Mouse (Mus musculus) neural tube, embryonic 15.5 days (tissue): ENCODE results near the gene Cct6b. TPM values are rescaled to one million over a fixed set of nuclear protein-coding genes. Genes with fewer than 3 reads are reported as not detected.

Source experiments
- ATAC-seq: fragments of 200-750 bp; cut with Nextera tagmentation; 2 replicates; pipeline ENCODE4 v1.8.0; 2017; ENCODE audit warnings: mild to moderate bottlenecking, moderate TSS enrichment, moderate library complexity; ENCODE audit not compliant: low FRiP score
- H3K27ac ChIP-seq: fragments of 300-500 bp; sonication (generic); replicated peaks from 2 replicates; pipeline ENCODE4 v1.5.1; 2015; ENCODE audit warnings: mild to moderate bottlenecking, inconsistent platforms
- H3K27me3 ChIP-seq: fragments of 300-500 bp; sonication (generic); replicated peaks from 2 replicates; pipeline ENCODE4 v1.6.1; 2015; ENCODE audit warnings: inconsistent platforms
- H3K36me3 ChIP-seq: fragments of 300-500 bp; sonication (generic); 2 replicates; pipeline ENCODE4 v1.6.1; 2015; ENCODE audit warnings: inconsistent platforms
- H3K4me1 ChIP-seq: fragments of 300-500 bp; sonication (generic); 2 replicates; pipeline ENCODE4 v1.6.1; 2015; ENCODE audit warnings: inconsistent platforms
- H3K4me2 ChIP-seq: fragments of 300-500 bp; sonication (generic); 2 replicates; pipeline ENCODE4 v1.6.1; 2015; ENCODE audit warnings: inconsistent platforms, mild to moderate bottlenecking, moderate library complexity
- H3K4me3 ChIP-seq: fragments of 300-500 bp; sonication (generic); replicated peaks from 2 replicates; pipeline ENCODE4 v1.5.1; 2015; ENCODE audit warnings: mild to moderate bottlenecking, inconsistent platforms
- H3K9ac ChIP-seq: fragments of 300-500 bp; sonication (generic); replicated peaks from 2 replicates; pipeline ENCODE4 v1.6.1; 2015; ENCODE audit warnings: mild to moderate bottlenecking, inconsistent platforms
- H3K9me3 ChIP-seq: fragments of 300-500 bp; sonication (generic); replicated peaks from 2 replicates; pipeline ENCODE4 v1.6.1; 2016; ENCODE audit warnings: inconsistent platforms
- WGBS: fragments of 180-500 bp; shearing (Covaris S2); methylation state at CpG from one replicate; pipeline ENCODE4 v1.1.7; 2015; ENCODE audit warnings: mixed read lengths; 5-methylcytosine and 5-hydroxymethylcytosine counted together
- polyA plus RNA-seq: library from polyadenylated mRNA; unstranded; fragments of >200 nt; fragmentation: Nextera tagmentation; extraction: Ambion mirVana; gene quantifications from 2 replicates; pipeline ENCODE4 v1.2.1, GENCODE M21; 2015

Gene Cct6b
- polyA plus RNA-seq: 0.24 and 0.27 TPM in 2 replicates

- H3K4me1 ChIP-seq: peaks cover 25% of the 10 kb centered on the region
- peak within 1 kb of the TSS; percentile 91 for H3K9ac ChIP-seq
- H3K4me2 ChIP-seq: peak within 1 kb of the TSS; percentile 94
- H3K27me3 ChIP-seq: peaks cover 6% of the 10 kb centered on the region; the same call in 1 of the 2 replicates
- peaks cover 4% of the 10 kb centered on the region; the same call in 1 of the 2 replicates for H3K36me3 ChIP-seq
- ATAC-seq: peak; percentile 100
- H3K9me3 ChIP-seq: no peaks in the 10 kb centered on the region
- H3K4me3 ChIP-seq: peak within 1 kb of the TSS; percentile 96
- under 1% methylated on average over 44 of the region's 44 CpGs for WGBS
- H3K27ac ChIP-seq: peak within 1 kb of the TSS; percentile 96
Measured at GRCm38 (mm10) chr11:82763742-82764437, at the start of gene Cct6b, which contains the start of gene Zfp830. TSS of gene Cct6b (minus strand) at chr11:82764321. TSS of gene Zfp830 (plus strand) at chr11:82764345.

- H3K27ac ChIP-seq: no peak overlapping the region
- no peak overlapping the region for H3K4me2 ChIP-seq
- H3K9me3 ChIP-seq: no peaks in the 10 kb centered on the region
- no peak for ATAC-seq
- WGBS: 64% methylated on average over 5 of the region's 5 CpGs
- H3K36me3 ChIP-seq: peaks cover 2% of the 10 kb centered on the region
- no peak overlapping the region for H3K4me3 ChIP-seq
- no peaks in the 10 kb centered on the region for H3K4me1 ChIP-seq
- no peak overlapping the region for H3K9ac ChIP-seq
- H3K27me3 ChIP-seq: no peaks in the 10 kb centered on the region
Measured at GRCm38 (mm10) chr11:82808485-82808884, 44.4 kb upstream of the Cct6b start.

GRCm38 (mm10) chr11:82807370-82807769 is 43.2 kb upstream of the Cct6b start:
- WGBS: 86% methylated on average over 3 of the region's 3 CpGs
- ATAC-seq: no peak
- H3K4me1 ChIP-seq: no peaks in the 10 kb centered on the region
- no peaks in the 10 kb centered on the region for H3K27me3 ChIP-seq
- no peak overlapping the region for H3K9ac ChIP-seq
- H3K9me3 ChIP-seq: no peaks in the 10 kb centered on the region
- no peak overlapping the region for H3K4me3 ChIP-seq
- no peak overlapping the region for H3K27ac ChIP-seq
- peaks cover 13% of the 10 kb centered on the region for H3K36me3 ChIP-seq
- H3K4me2 ChIP-seq: no peak overlapping the region

GRCm38 (mm10) chr11:82806656-82807055 is 42.5 kb upstream of the Cct6b start:
- Histone ChIP-seq H3K27me3 (no peaks in the 10 kb centered on the region), H3K27ac (no peak overlapping the region), H3K4me2 (no peak overlapping the region), H3K4me3 (no peak overlapping the region), H3K9ac (no peak overlapping the region), H3K9me3 (no peaks in the 10 kb centered on the region), H3K36me3 (peaks cover 20% of the 10 kb centered on the region), H3K4me1 (no peaks in the 10 kb centered on the region)
- no peak for ATAC-seq
- WGBS: 66% methylated on average over 3 of the region's 3 CpGs

- H3K9me3 ChIP-seq: no peaks in the 10 kb centered on the region
- no peak overlapping the region for H3K27ac ChIP-seq
- no peak for ATAC-seq
- no peak overlapping the region for H3K9ac ChIP-seq
- H3K4me2 ChIP-seq: no peak overlapping the region
- no peaks in the 10 kb centered on the region for H3K27me3 ChIP-seq
- WGBS: 92% methylated on average over 11 of the region's 11 CpGs
- H3K4me1 ChIP-seq: peaks cover 21% of the 10 kb centered on the region
- H3K4me3 ChIP-seq: no peak overlapping the region
- peaks cover 34% of the 10 kb centered on the region for H3K36me3 ChIP-seq
Measured at GRCm38 (mm10) chr11:82783453-82783852, 19.3 kb upstream of the Cct6b start.

GRCm38 (mm10) chr11:82782197-82782596 is 18.1 kb upstream of the Cct6b start:
- no peaks in the 10 kb centered on the region for H3K27me3 ChIP-seq
- peaks cover 25% of the 10 kb centered on the region for H3K36me3 ChIP-seq
- no peak for ATAC-seq
- H3K4me2 ChIP-seq: peak overlapping the region; percentile 71
- peak overlapping the region; percentile 95 for H3K4me3 ChIP-seq
- H3K9me3 ChIP-seq: no peaks in the 10 kb centered on the region
- WGBS: 46% methylated on average over 6 of the region's 6 CpGs
- peaks cover 21% of the 10 kb centered on the region for H3K4me1 ChIP-seq
- H3K9ac ChIP-seq: peak overlapping the region; percentile 96
- H3K27ac ChIP-seq: peak overlapping the region; percentile 99; the same call in 1 of the 2 replicates

GRCm38 (mm10) chr11:82780983-82781903 is 17.1 kb upstream of the Cct6b start, which contains the start of gene Lig3:
TSS of gene Lig3 (plus strand) at chr11:82781108.
- peak within 1 kb of the TSS; percentile 99 for H3K27ac ChIP-seq
- peaks cover 17% of the 10 kb centered on the region for H3K36me3 ChIP-seq
- peak within 1 kb of the TSS; percentile 96 for H3K9ac ChIP-seq
- peak within 1 kb of the TSS; percentile 71 for H3K4me2 ChIP-seq
- peaks cover 21% of the 10 kb centered on the region for H3K4me1 ChIP-seq
- H3K9me3 ChIP-seq: no peaks in the 10 kb centered on the region
- WGBS: under 1% methylated on average over 74 of the region's 90 CpGs
- ATAC-seq: peak; percentile 95
- peak within 1 kb of the TSS; percentile 95 for H3K4me3 ChIP-seq
- H3K27me3 ChIP-seq: no peaks in the 10 kb centered on the region

GRCm38 (mm10) chr11:82780134-82780533 is 16.0 kb upstream of the Cct6b start:
- no peaks in the 10 kb centered on the region for H3K27me3 ChIP-seq
- peak overlapping the region; percentile 95 for H3K4me3 ChIP-seq
- peaks cover 13% of the 10 kb centered on the region for H3K36me3 ChIP-seq
- H3K27ac ChIP-seq: no peak overlapping the region
- peak overlapping the region; percentile 96 for H3K9ac ChIP-seq
- WGBS: 67% methylated on average over 5 of the region's 5 CpGs
- H3K4me1 ChIP-seq: peaks cover 21% of the 10 kb centered on the region
- no peaks in the 10 kb centered on the region for H3K9me3 ChIP-seq
- no peak for ATAC-seq
- peak overlapping the region; percentile 71 for H3K4me2 ChIP-seq

GRCm38 (mm10) chr11:82764438-82764924 is 360 bp upstream of the Cct6b start:
- Histone ChIP-seq H3K4me3 (peak overlapping the region; percentile 96), H3K4me2 (peak overlapping the region; percentile 94), H3K27me3 (0 out of 2 replicates have a peak, but pooled peaks cover 3% of the 10 kb centered on the region), H3K9me3 (no peaks in the 10 kb centered on the region), H3K9ac (peak overlapping the region; percentile 91), H3K27ac (peak overlapping the region; percentile 96), H3K36me3 (peaks cover 6% of the 10 kb centered on the region), H3K4me1 (peaks cover 25% of the 10 kb centered on the region)
- under 1% methylated on average over 28 of the region's 28 CpGs for WGBS
- ATAC-seq: peak; percentile 64

- ATAC-seq: no peak
- peak overlapping the region; percentile 96 for H3K27ac ChIP-seq
- WGBS: 11% methylated on average over 4 of the region's 4 CpGs
- H3K9ac ChIP-seq: peak overlapping the region; percentile 91
- H3K4me2 ChIP-seq: peak overlapping the region; percentile 94
- peak overlapping the region; percentile 96 for H3K4me3 ChIP-seq
- peaks cover 25% of the 10 kb centered on the region for H3K4me1 ChIP-seq
- peaks cover 10% of the 10 kb centered on the region; the same call in 1 of the 2 replicates for H3K27me3 ChIP-seq
- no peaks in the 10 kb centered on the region for H3K9me3 ChIP-seq
- H3K36me3 ChIP-seq: no peaks in the 10 kb centered on the region
Measured at GRCm38 (mm10) chr11:82763261-82763660, 860 bp downstream of the Cct6b start.

- Histone ChIP-seq H3K27ac (no peak overlapping the region), H3K9me3 (no peaks in the 10 kb centered on the region), H3K27me3 (peaks cover 10% of the 10 kb centered on the region), H3K9ac (no peak overlapping the region), H3K36me3 (no peaks in the 10 kb centered on the region), H3K4me1 (peaks cover 25% of the 10 kb centered on the region), H3K4me2 (no peak overlapping the region), H3K4me3 (no peak overlapping the region)
- no peak for ATAC-seq
- WGBS: 86% methylated on average over 6 of the region's 6 CpGs
Measured at GRCm38 (mm10) chr11:82762286-82762829, 1.8 kb downstream of the Cct6b start.
